Mouse (Mus musculus): ENCODE measurements at regions not wholly inside any gene's neighbourhood (a gene's known extent, or its start where the extent isn't known, plus 50 kb on each side); places are given as distances from the start of the nearest gene placed in this dataset.

- DNase-seq, result no peak
Measured at GRCm38 (mm10) chr11:19151026-19151425, 132.2 kb upstream of the Meis1 start.

- no peak for DNase-seq
Measured at GRCm38 (mm10) chr11:19153714-19154113, 134.9 kb upstream of the Meis1 start.

GRCm38 (mm10) chr11:19154813-19155616, 136.2 kb upstream of the Meis1 start:
- no peak for DNase-seq

GRCm38 (mm10) chr11:19155617-19155983, 136.8 kb upstream of the Meis1 start:
- DNase-seq, result no peak

GRCm38 (mm10) chr11:19160227-19160626, 141.4 kb upstream of the Meis1 start:
- no peak for DNase-seq

- no peak for DNase-seq
Measured at GRCm38 (mm10) chr11:19160669-19161068, 141.9 kb upstream of the Meis1 start.

GRCm38 (mm10) chr11:19170938-19171337, 152.2 kb upstream of the Meis1 start:
- no peak for DNase-seq

GRCm38 (mm10) chr11:19174305-19175017, 155.7 kb upstream of the Meis1 start:
- DNase-seq, result no peak

- DNase-seq, result no peak
Measured at GRCm38 (mm10) chr11:19179290-19179689, 160.5 kb upstream of the Meis1 start.

- DNase-seq, result no peak
Measured at GRCm38 (mm10) chr11:19189778-19190177, 171.0 kb upstream of the Meis1 start.

GRCm38 (mm10) chr11:19194464-19194863, 175.7 kb upstream of the Meis1 start:
- no peak for DNase-seq

- no peak for DNase-seq
Measured at GRCm38 (mm10) chr11:19197790-19198189, 179.0 kb upstream of the Meis1 start.

- no peak for DNase-seq
Measured at GRCm38 (mm10) chr11:19202602-19203517, 184.1 kb upstream of the Meis1 start.

GRCm38 (mm10) chr11:19203518-19203900, 184.7 kb upstream of the Meis1 start:
- no peak for DNase-seq

- DNase-seq, result no peak
Measured at GRCm38 (mm10) chr11:19203968-19204367, 185.2 kb upstream of the Meis1 start.

- DNase-seq, result no peak
Measured at GRCm38 (mm10) chr11:19204521-19204920, 185.7 kb upstream of the Meis1 start.

- DNase-seq, result no peak
Measured at GRCm38 (mm10) chr11:19205174-19205573, 186.4 kb upstream of the Meis1 start.

- no peak for DNase-seq
Measured at GRCm38 (mm10) chr11:19219476-19219875, 200.7 kb upstream of the Meis1 start.

GRCm38 (mm10) chr11:19221442-19221841, 202.7 kb upstream of the Meis1 start:
- DNase-seq, result no peak

- no peak for DNase-seq
Measured at GRCm38 (mm10) chr11:19226756-19227155, 208.0 kb upstream of the Meis1 start.

- no peak for DNase-seq
Measured at GRCm38 (mm10) chr11:19227716-19228115, 208.9 kb upstream of the Meis1 start.

GRCm38 (mm10) chr11:19246390-19247114, 227.8 kb upstream of the Meis1 start:
- no peak for DNase-seq

- no peak for DNase-seq
Measured at GRCm38 (mm10) chr11:19253605-19254004, 234.8 kb upstream of the Meis1 start.

All from thymus, postnatal 36 days (tissue).